Mouse (Mus musculus) left cerebral cortex, postnatal 4 days (tissue): ENCODE data around the gene Trim37. TPM values are rescaled to one million over a fixed set of nuclear protein-coding genes. Genes with fewer than 3 reads are reported as not detected.

Experiments
- DNase-seq: peaks from one replicate; pipeline ENCODE4 v3.0.0-alpha.2; 2022
- intact Hi-C: fragments of 180-260 bp; cut with DNase I; formaldehyde crosslinking; loops from one replicate; pipeline ENCODE4 v1.15.1; 2025
- total RNA-seq, 2 experiments: library from RNA; stranded (reverse); gene quantifications; 2 replicates each; pipeline ENCODE4 v1.2.3; 2021

Trim37 gene
- 100 to 1,000 TPM; 142 to 148 TPM for total RNA-seq

- peak; percentile 92 for DNase-seq
- intact Hi-C loops, result no loop called here
Measured at GRCm38 (mm10) chr11:87126824-87127816, at the start of gene Trim37. Trim37 (plus strand) TSS chr11:87127077.

GRCm38 (mm10) chr11:87083712-87084111 lies 43.2 kb upstream of the Trim37 start:
- no peak for DNase-seq
- intact Hi-C loops, result no loop called here

- intact Hi-C loops, result no loop called here
- no peak for DNase-seq
Measured at GRCm38 (mm10) chr11:87085461-87085860, 41.4 kb upstream of the Trim37 start.

GRCm38 (mm10) chr11:87086290-87086984 lies 40.4 kb upstream of the Trim37 start, which contains the start of gene Smg8:
Smg8 (minus strand) TSS chr11:87086774.
- intact Hi-C loops, result no loop called here
- DNase-seq, result peak; percentile 79

- intact Hi-C loops, result no loop called here
- no peak for DNase-seq
Measured at GRCm38 (mm10) chr11:87087142-87087541, 39.7 kb upstream of the Trim37 start.

GRCm38 (mm10) chr11:87108409-87108754 lies 18.5 kb upstream of the Trim37 start, which contains the start of gene Prr11:
Prr11 (minus strand) TSS chr11:87108708.
- DNase-seq, result no peak
- intact Hi-C loops, result no loop called here

- intact Hi-C loops, result no loop called here
- peak; percentile 98 for DNase-seq
Measured at GRCm38 (mm10) chr11:87108755-87109518, 17.9 kb upstream of the Trim37 start, which contains the start of gene Ska2. Ska2 (plus strand) TSS chr11:87109234.

- intact Hi-C loops, result no loop called here
- peak; percentile 19 for DNase-seq
Measured at GRCm38 (mm10) chr11:87109519-87110171, 17.2 kb upstream of the Trim37 start.

GRCm38 (mm10) chr11:87110172-87110909 lies 16.5 kb upstream of the Trim37 start:
- no peak for DNase-seq
- intact Hi-C loops, result no loop called here

GRCm38 (mm10) chr11:87121864-87122263 lies 5.0 kb upstream of the Trim37 start:
- intact Hi-C loops, result no loop called here
- no peak for DNase-seq

- intact Hi-C loops, result no loop called here
- no peak for DNase-seq
Measured at GRCm38 (mm10) chr11:87125562-87125961, 1.3 kb upstream of the Trim37 start.

- DNase-seq, result no peak
- intact Hi-C loops, result no loop called here
Measured at GRCm38 (mm10) chr11:87126281-87126823, 525 bp upstream of the Trim37 start.

- no peak for DNase-seq
- intact Hi-C loops, result no loop called here
Measured at GRCm38 (mm10) chr11:87136233-87136632, 9.4 kb downstream of the Trim37 start.

- intact Hi-C loops, result no loop called here
- no peak for DNase-seq
Measured at GRCm38 (mm10) chr11:87158012-87158411, 31.1 kb downstream of the Trim37 start.

GRCm38 (mm10) chr11:87162687-87163086 lies 35.8 kb downstream of the Trim37 start:
- intact Hi-C loops, result no loop called here
- DNase-seq, result no peak

GRCm38 (mm10) chr11:87163751-87164150 lies 36.9 kb downstream of the Trim37 start:
- intact Hi-C loops, result no loop called here
- DNase-seq, result no peak

GRCm38 (mm10) chr11:87173625-87174024 lies 46.7 kb downstream of the Trim37 start:
- intact Hi-C loops, result no loop called here
- DNase-seq, result no peak

- DNase-seq, result no peak
- intact Hi-C loops, result no loop called here
Measured at GRCm38 (mm10) chr11:87175031-87175430, 48.2 kb downstream of the Trim37 start.

- intact Hi-C loops, result loop anchor here (10.0 kb wide), 1 partner anchor 292 kb away; no protein-coding TSS in a partner anchor
- no peak for DNase-seq
Measured at GRCm38 (mm10) chr11:87212313-87212712, 85.4 kb downstream of the Trim37 start.
